Mouse (Mus musculus) erythroblast, embryonic 14.5 days (primary cell): ENCODE results near the gene Chd2. TPM values are rescaled to one million over a fixed set of nuclear protein-coding genes. Genes with fewer than 3 reads are reported as not detected.
"Not testable (repeated sequence)": the region's sequence is repeated elsewhere in the genome, so short reads cannot be mapped to it uniquely, and the experiment has no call there.

Source experiments
- H3K27me3 ChIP-seq: 2 replicates; pipeline ENCODE4 v1.6.1; 2012; ENCODE audit warnings: inconsistent platforms; ENCODE audit not compliant: control insufficient read depth
- H3K36me3 ChIP-seq: 2 replicates; pipeline ENCODE4 v1.6.1; 2012; ENCODE audit warnings: mild to moderate bottlenecking, inconsistent platforms; ENCODE audit not compliant: control insufficient read depth
- H3K4me1 ChIP-seq: 2 replicates; pipeline ENCODE4 v1.6.1; 2012; ENCODE audit warnings: inconsistent platforms; ENCODE audit not compliant: control insufficient read depth
- H3K4me3 ChIP-seq: replicated peaks from 2 replicates; pipeline ENCODE3; 2012; ENCODE audit warnings: moderate library complexity, mild to moderate bottlenecking, inconsistent platforms
- H3K9me3 ChIP-seq: 2 replicates; pipeline ENCODE4 v1.6.1; 2012; ENCODE audit warnings: low read length, inconsistent platforms, mixed read lengths; ENCODE audit not compliant: control insufficient read depth
- GATA1 ChIP-seq: IDR thresholded peaks from 2 replicates; pipeline ENCODE4 v1.6.1; 2012; ENCODE audit warnings: low read length, inconsistent platforms, mixed read lengths
- TAL1 ChIP-seq: IDR thresholded peaks from 3 replicates; pipeline ENCODE4 v1.6.1; 2012; ENCODE audit warnings: low read length, inconsistent platforms, mixed read lengths
- polyA plus RNA-seq: library from polyadenylated mRNA; stranded (reverse); fragments of >175 nt; gene quantifications from 2 replicates; pipeline ENCODE4 v1.2.3, GENCODE M21; 2012

The Chd2 gene
- polyA plus RNA-seq, 1 experiment: 7.1 TPM

DNA sequence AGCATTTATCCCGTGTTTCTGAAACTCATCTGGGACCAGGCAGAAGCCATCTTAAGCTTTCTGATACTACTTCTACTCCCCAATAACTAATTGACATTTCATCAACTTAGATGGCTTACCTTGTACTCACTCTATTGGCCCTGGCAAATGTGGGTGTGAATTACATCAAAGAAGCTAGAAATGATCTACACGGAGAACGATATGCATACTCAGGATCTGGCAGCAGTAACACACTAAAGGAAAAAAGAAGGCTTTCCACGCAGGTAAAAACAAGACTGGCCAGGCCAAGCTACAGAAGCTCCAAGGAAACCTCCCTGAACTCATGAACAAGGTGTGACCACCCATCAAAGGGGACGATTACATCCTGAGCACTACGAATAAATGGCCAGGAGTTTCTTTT is 12.4 kb downstream of the Chd2 start:
- peaks cover 91% of the 10 kb centered on the region for H3K36me3 ChIP-seq
- peaks cover 58% of the 10 kb centered on the region for H3K4me1 ChIP-seq
- H3K9me3 ChIP-seq: no peaks in the 10 kb centered on the region
- no peak overlapping the region for H3K4me3 ChIP-seq
- TF ChIP-seq TAL1 (no peak), GATA1 (no peak)
- H3K27me3 ChIP-seq: no peaks in the 10 kb centered on the region

DNA sequence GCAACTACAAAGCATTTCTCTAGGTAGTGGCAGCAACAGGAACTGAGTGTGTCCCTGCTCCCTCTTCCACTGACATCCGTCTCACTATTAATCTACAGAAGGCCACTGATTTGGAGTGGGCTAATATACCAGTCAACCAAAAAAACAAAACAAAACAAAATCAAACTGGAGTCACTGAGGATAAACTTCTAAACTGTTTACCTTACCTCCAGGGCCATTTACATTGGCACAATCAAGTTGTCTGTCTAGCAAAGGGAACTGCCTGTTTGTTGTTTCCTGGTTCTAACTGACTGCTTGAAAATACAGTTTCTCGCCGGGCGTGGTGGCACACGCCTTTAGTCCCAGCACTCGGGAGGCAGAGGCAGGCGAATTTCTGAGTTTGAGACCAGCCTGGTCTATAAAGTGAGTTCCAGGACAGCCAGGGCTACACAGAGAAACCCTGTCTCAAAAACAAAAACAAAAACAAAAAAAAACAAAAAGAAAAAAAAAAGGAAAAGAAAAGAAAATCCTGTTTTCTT is 13.2 kb downstream of the Chd2 start:
- not testable (repeated sequence) for H3K4me3 ChIP-seq, H3K9me3 ChIP-seq, H3K27me3 ChIP-seq
- H3K4me1 ChIP-seq: peaks cover 52% of the 10 kb centered on the region
- H3K36me3 ChIP-seq: peaks cover 91% of the 10 kb centered on the region

DNA sequence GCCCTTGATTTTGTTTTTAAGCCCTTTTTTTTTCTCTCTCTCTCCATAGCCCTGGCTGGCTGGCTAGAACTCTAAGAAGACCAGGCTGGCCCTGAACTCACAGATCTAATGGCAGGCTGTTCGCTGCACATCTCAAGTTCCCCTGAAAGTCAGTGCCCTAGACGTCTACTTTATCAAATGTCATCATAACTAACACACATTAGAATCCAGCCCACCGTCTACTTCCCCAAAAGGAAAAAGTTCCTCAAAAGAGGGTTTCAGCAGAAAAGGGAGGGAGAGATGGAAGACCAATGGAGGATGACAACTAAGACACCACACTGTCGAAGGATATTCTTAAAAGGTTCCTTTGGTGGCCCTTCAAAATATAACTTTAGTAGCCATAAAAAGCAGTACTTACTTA is 14.4 kb downstream of the Chd2 start:
- no peaks in the 10 kb centered on the region for H3K27me3 ChIP-seq
- H3K4me1 ChIP-seq: peaks cover 46% of the 10 kb centered on the region
- no peak for TF ChIP-seq TAL1
- no peak for TF ChIP-seq GATA1
- H3K9me3 ChIP-seq: no peaks in the 10 kb centered on the region
- H3K4me3 ChIP-seq: no peak overlapping the region
- peaks cover 91% of the 10 kb centered on the region for H3K36me3 ChIP-seq

DNA sequence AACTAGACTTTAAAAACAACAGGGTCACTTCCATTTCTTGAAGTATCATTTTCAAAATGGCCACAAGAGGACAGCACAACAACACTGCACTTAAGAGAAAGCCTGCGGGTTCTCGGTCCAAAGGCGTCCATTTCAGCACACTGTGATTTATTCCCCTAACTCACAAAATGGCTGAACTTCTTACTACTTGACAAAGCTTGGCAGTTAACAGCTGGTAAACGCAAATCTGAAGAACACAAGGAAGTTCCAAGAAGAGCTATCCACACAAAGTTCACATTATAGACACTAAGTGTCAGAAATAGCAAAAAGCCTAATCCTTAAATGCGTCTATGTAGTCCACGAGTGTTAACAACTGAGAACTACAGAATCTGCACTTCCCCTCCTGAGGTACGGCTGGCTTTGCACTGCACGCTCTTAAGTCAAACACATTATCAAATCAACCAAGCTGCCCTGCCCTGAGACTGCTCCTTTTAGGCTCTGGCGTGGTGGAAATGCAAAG is 17.1 kb downstream of the Chd2 start:
- peaks cover 91% of the 10 kb centered on the region for H3K36me3 ChIP-seq
- H3K4me1 ChIP-seq: peaks cover 47% of the 10 kb centered on the region
- no peaks in the 10 kb centered on the region for H3K9me3 ChIP-seq
- H3K4me3 ChIP-seq: no peak overlapping the region
- TF ChIP-seq TAL1: no peak
- TF ChIP-seq GATA1: no peak
- no peaks in the 10 kb centered on the region for H3K27me3 ChIP-seq

DNA sequence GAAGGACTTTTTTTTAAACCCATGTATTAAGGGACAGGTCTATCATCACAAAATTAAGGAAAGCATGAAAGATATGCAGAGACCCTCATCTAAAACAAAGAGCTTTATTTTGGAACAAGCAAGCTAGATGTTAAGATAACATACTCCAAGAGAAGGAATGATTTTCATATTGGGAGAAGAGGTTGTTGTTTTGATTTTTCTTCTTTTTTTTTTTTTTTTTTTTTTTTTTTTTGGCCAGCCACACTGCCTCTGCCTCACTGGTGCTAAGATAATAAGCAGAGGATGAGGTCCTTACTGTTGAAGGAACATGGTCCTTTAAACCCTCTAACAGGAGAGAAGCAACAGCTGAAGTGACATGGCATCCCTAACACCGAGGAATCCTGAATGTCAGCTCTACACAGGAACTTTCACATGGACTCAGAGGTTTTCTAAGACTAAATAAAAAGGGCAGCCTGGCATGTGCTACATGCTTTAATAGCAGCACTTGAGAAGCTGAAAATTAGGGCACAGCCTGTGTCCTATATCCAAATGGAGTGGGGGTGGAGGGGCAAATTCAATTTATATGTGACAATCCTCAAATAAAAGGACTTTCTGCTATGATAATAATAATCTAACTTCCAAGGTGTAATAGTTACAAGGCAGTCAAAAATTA is 17.9 kb downstream of the Chd2 start:
- H3K36me3 ChIP-seq: peaks cover 91% of the 10 kb centered on the region
- H3K9me3 ChIP-seq: no peaks in the 10 kb centered on the region
- peaks cover 48% of the 10 kb centered on the region for H3K4me1 ChIP-seq
- H3K4me3 ChIP-seq: no peak overlapping the region
- no peak for TF ChIP-seq TAL1
- TF ChIP-seq GATA1: no peak
- H3K27me3 ChIP-seq: no peaks in the 10 kb centered on the region

DNA sequence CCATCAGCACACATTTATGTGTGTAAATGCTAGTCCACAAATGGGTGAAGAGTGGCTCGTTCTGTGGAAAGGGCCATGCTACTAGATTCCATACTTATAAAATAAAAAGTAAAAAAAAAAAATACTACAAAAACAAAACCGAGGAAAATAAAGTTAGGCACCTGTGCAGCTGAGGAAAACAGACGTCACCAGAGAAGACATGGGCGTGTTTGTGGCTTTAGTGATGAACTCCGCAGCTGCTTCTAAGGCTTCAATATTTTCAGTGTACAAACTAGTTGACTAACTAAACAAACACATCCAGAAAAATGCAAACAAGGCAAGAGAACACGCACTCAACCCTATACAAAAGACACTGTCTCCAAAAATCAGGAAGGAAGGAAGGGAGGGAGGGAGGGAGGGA is 18.4 kb downstream of the Chd2 start:
- TF ChIP-seq TAL1: no peak
- no peak for TF ChIP-seq GATA1
- Histone ChIP-seq H3K9me3 (no peaks in the 10 kb centered on the region), H3K36me3 (peaks cover 91% of the 10 kb centered on the region), H3K4me1 (peaks cover 49% of the 10 kb centered on the region), H3K27me3 (no peaks in the 10 kb centered on the region), H3K4me3 (no peak overlapping the region)

DNA sequence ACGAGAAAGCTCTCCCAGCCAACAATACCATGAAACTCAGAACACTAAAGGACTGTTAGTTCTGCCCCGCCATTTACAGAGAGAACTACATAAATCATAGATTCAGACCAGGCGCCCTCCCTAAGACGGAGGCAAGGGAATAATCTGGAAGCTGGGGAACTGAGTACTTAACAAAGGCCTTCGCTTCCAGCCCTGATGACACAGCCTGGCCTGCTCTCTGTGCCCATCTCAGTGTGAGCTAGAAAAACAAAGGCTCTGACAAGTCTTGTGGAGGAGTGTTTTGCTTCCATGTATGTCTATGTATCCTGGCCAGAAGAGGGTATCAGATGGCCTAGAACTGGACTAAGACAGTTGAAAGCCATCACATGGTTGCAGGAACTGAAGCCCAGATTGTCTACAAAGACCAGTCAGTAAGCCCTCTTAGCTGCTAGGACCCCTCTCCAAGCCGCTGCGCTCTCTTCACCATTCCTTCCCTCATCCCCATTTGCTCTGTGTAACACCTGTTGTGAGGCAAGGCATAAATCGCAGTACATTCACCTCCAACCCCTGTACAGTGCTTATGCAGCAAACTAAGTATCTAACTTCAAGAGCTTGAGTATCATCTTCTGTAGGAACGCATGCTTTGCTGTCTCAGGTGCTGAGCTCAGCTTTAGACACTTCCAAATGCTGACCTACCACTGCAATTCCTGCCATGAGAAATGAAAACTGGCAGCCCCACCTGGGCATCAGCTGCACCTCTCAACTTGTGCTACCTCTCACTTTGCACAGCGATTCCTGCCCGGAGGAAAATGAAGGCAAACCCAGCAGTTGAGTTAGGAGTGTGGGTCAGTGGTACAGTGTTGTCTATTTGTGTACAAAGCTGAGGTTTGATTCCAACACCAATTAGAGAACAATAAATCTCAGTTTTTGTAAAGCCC is 20.1 kb downstream of the Chd2 start:
- no peak overlapping the region for H3K4me3 ChIP-seq
- H3K9me3 ChIP-seq: no peaks in the 10 kb centered on the region
- H3K36me3 ChIP-seq: peaks cover 90% of the 10 kb centered on the region
- H3K27me3 ChIP-seq: no peaks in the 10 kb centered on the region
- no peak for TF ChIP-seq TAL1
- TF ChIP-seq GATA1: no peak
- peaks cover 60% of the 10 kb centered on the region for H3K4me1 ChIP-seq

DNA sequence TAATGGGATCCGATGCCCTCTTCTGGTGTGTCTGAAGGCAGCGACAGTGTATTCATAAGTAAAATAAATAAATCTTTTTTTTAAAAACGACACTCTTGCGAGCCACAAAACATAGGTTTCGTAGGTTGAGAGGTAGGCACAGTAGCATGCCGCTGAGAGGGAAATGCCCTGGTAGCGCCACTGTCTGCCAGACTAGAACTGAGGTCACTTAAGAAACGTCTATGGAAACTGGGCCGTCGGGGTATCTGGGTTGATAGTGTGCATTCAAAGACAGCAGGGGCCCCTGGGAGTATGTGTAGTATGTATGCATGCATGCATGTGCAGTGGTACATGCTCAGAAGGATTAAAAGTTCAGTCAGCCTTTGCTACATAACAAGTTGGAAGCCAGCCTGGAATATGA is 21.4 kb downstream of the Chd2 start:
- Histone ChIP-seq H3K36me3 (peaks cover 93% of the 10 kb centered on the region), H3K4me1 (peaks cover 65% of the 10 kb centered on the region), H3K27me3 (no peaks in the 10 kb centered on the region), H3K9me3 (no peaks in the 10 kb centered on the region), H3K4me3 (no peak overlapping the region)
- TF ChIP-seq GATA1: no peak
- no peak for TF ChIP-seq TAL1

DNA sequence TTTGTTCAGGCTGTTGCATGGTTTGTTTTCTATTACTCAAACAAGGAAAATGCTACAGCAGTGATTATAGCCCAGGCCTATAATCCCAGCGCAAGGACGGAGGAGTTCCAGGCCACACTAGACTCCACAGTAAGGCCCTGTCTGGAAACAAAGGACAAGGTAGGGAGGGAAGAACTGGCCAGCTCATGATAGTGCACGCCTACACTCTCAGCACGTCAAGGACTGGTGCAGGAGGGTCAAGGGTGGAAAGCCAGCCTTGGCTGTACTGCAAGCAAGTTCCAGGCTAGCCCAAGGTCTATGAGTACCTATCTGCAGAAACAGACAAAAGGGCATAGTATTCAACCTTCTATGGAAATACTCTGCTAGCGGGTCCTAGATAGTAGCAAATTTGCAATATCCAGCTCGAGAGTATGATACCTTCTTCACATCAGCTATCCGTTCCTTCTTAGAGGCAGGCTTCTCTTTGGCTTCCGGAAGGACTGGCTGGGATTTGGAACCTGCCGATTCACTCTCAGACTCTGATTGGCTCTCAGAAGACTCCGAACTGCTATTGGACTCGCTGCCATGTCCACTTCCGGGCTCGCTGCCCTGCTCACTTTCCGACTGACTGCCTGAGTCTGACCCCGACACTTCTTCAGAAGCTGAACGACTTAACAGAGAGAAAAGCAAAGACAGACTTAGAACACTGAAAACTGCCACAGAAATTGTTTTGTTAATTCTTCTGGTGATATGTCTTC is 22.4 kb downstream of the Chd2 start:
- TF ChIP-seq GATA1 (no peak), TAL1 (no peak)
- no peak overlapping the region for H3K4me3 ChIP-seq
- peaks cover 57% of the 10 kb centered on the region for H3K4me1 ChIP-seq
- H3K27me3 ChIP-seq: no peaks in the 10 kb centered on the region
- H3K9me3 ChIP-seq: no peaks in the 10 kb centered on the region
- H3K36me3 ChIP-seq: peaks cover 93% of the 10 kb centered on the region

DNA sequence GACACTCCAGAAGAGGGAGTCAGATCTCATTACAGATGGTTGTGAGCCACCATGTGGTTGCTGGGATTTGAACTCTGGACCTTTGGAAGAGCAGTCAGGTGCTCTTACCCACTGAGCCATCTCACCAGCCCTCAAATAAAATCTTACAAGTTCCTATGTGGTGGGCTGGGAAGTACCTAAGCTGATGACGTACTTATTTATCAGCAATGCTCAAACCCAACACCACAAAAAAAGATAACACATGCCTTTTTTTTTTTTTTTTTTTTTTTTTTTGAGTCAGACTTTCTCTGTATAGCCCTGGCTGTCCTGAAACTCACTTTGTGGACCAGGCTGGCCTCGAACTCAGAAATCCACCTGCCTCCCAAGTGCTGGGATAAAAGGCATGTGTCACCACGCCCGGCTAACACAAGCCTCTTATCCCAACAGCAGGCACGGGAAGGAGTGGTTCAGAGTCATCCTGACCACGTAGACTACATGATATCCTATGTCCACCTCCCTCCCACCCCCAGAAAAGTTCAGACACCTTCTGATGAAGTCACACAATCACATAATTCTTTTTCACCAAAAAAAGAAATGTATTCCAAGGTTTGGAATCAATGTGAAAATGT is 23.2 kb downstream of the Chd2 start:
- H3K4me3 ChIP-seq, H3K9me3 ChIP-seq, H3K27me3 ChIP-seq: not testable (repeated sequence)
- Histone ChIP-seq H3K36me3 (peaks cover 93% of the 10 kb centered on the region), H3K4me1 (peaks cover 55% of the 10 kb centered on the region)
